In genomic region chr6:34353658-34354353, GRCm38 (mm10) we compare ENCODE assay signal across 8 mouse cellular contexts. TPM values are rescaled to one million over a fixed set of nuclear protein-coding genes. Genes with fewer than 3 reads are reported as not detected.
DNase-seq lines count a peak whose midpoint lies in the region; ATAC-seq and TF ChIP-seq lines count a peak whose summit lies in the region.

Gene Akr1b8, plus strand, starts transcription at chr6:34354119.

- H3K27ac ChIP-seq in kidney, embryonic 14.5 days (ENCODE audit: low read depth, low read length) = peak within 1 kb of the TSS; percentile 37; the same call in 1 of the 2 replicates
- H3K27ac ChIP-seq in forebrain, embryonic 13.5 days = no peak within 1 kb of the TSS; the same call in 1 of the 2 replicates

- H3K27me3 ChIP-seq in kidney, embryonic 14.5 days (ENCODE audit: control insufficient read depth, insufficient read depth, low read length) = no peaks in the 10 kb centered on the region
- no peaks in the 10 kb centered on the region for H3K27me3 ChIP-seq in forebrain, embryonic 13.5 days

- peak; percentile 73 for ATAC-seq in kidney, embryonic 14.5 days (ENCODE audit: low FRiP score, low TSS enrichment)
- peak; percentile 41; the same call in 1 of the 2 replicates for ATAC-seq in forebrain, embryonic 13.5 days
- ATAC-seq in erythroblast, adult 5-6 weeks (replicated peaks; ENCODE audit: low FRiP score, poor library complexity, severe bottlenecking) = no peak

- TF ChIP-seq POLR2A in brain, embryonic 14.5 days (IDR thresholded peaks at IDR 0.05; ENCODE audit: borderline replicate concordance, extremely low read depth, insufficient read depth, insufficient read length, poor library complexity, severe bottlenecking) = no peak

- peak within 1 kb of the TSS; percentile 34 for H3K4me3 ChIP-seq in kidney, embryonic 14.5 days (ENCODE audit: low read length)
- H3K4me3 ChIP-seq in forebrain, embryonic 13.5 days = peak within 1 kb of the TSS; percentile 11; the same call in 1 of the 2 replicates

- no peaks in the 10 kb centered on the region for H3K36me3 ChIP-seq in kidney, embryonic 14.5 days (ENCODE audit: control insufficient read depth, insufficient read depth, low read length)
- H3K36me3 ChIP-seq in forebrain, embryonic 13.5 days (ENCODE audit: poor library complexity, severe bottlenecking) = no peaks in the 10 kb centered on the region

- WGBS in kidney, embryonic 14.5 days = 10% methylated on average over 16 of the region's 16 CpGs
- WGBS in forebrain, embryonic 13.5 days = 13% methylated on average over 16 of the region's 16 CpGs

- no peaks in the 10 kb centered on the region for H3K9me3 ChIP-seq in kidney, embryonic 14.5 days (ENCODE audit: control insufficient read depth, low read length)
- no peaks in the 10 kb centered on the region for H3K9me3 ChIP-seq in forebrain, embryonic 13.5 days (replicated peaks)

- no peaks in the 10 kb centered on the region for H3K4me1 ChIP-seq in kidney, embryonic 14.5 days (ENCODE audit: control insufficient read depth, insufficient read depth, low read length)
- H3K4me1 ChIP-seq in forebrain, embryonic 13.5 days = peaks cover 8% of the 10 kb centered on the region; the same call in 1 of the 2 replicates

- no peak for TF ChIP-seq CTCF in brain, embryonic 14.5 days (IDR thresholded peaks at IDR 0.05; ENCODE audit: borderline replicate concordance, extremely low read depth, insufficient read depth, insufficient read length)

- H3K9ac ChIP-seq in kidney, embryonic 14.5 days (ENCODE audit: low read depth, low read length) = 0 out of 2 replicates have a peak within 1 kb of the TSS, but pooled peaks have one; percentile 12
- H3K9ac ChIP-seq in forebrain, embryonic 13.5 days = no peak within 1 kb of the TSS

- DNase-seq in kidney, adult 9 months = no peak
- peak; percentile 77 for DNase-seq in brain, embryonic 14.5 days (ENCODE audit: low read depth)
- DNase-seq in kidney, postnatal 10 days = peak; percentile 32
- peak; percentile 35 for DNase-seq in neural tube, embryonic 10.5 days (ENCODE audit: extremely low spot score, low spot score)
- no peak for DNase-seq in right cerebral cortex, postnatal 4 days

- H3K4me2 ChIP-seq in kidney, embryonic 14.5 days (replicated peaks; ENCODE audit: low read depth, low read length) = peak within 1 kb of the TSS; percentile 64
- H3K4me2 ChIP-seq in forebrain, embryonic 13.5 days = peak within 1 kb of the TSS; percentile 42

RNA-seq across cellular contexts. Expression of gene Akr1b8, which starts in this region (rescaled TPM):
- 14.9 and 15.6 TPM in 2 replicates for polyA plus RNA-seq in kidney, embryonic 14.5 days (2014; fragmentation: Nextera tagmentation; extraction: Ambion mirVana)
- polyA plus RNA-seq in brain, embryonic 14.5 days (2012; rRNA removed) = 3.1 and 3.9 TPM in 2 replicates
- 7.4 and 10.8 TPM in 2 replicates for polyA plus RNA-seq in forebrain, embryonic 13.5 days (2015; fragmentation: Nextera tagmentation; extraction: Ambion mirVana)
- not detected in 2 replicates for total RNA-seq in erythroblast, adult 5-6 weeks (2015; ENCODE audit: low replicate concordance)
- not detected in 2 replicates for total RNA-seq in erythroblast, adult 5-6 weeks (2017; ENCODE audit: low replicate concordance)

Comparison
In these comparisons a context has a peak if more than half of its experiments do, and no peak if none do; other contexts are left out.
1. DNase-seq: peak in brain, embryonic 14.5 days (single experiment), kidney, postnatal 10 days (single experiment) and neural tube, embryonic 10.5 days (single experiment); none in kidney, adult 9 months (single experiment) and right cerebral cortex, postnatal 4 days (single experiment).